Mouse (Mus musculus): ENCODE data around the gene Rin2.

DNA sequence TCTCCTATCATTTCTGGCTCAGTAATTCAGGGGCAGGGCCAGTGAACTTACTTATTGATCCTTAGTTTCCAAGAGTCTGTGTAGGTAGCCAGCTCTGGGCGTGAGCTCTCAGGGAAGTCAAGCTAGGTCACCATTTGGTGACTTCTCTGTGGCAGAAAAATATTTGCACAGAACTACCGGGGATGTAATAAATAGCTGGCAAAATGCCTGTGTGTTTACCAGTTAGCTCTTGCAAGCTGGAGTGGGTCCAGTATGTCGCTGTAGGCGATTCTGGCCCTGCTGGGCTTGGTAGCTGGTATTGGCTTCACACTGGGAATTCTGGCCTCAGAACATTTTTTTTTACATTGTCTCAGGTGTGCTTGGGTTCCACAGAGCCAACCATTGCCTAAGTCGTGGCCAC is 60.1 kb downstream of the Rin2 start:
- TF ChIP-seq CTCF (IDR thresholded peaks at IDR 0.05) = no peak
- no peak for TF ChIP-seq EP300 (IDR thresholded peaks at IDR 0.05)

Measured in lung, postnatal 0 days (tissue).